Mouse (Mus musculus) neutrophil, adult 59 days (primary cell): ENCODE data around the gene Tmbim7. TPM values are rescaled to one million over a fixed set of nuclear protein-coding genes. Genes with fewer than 3 reads are reported as not detected.

Source experiments
- total RNA-seq, 2 experiments: library from RNA; stranded (reverse); gene quantifications; 1 replicate in 1 of 2; 2 replicates in 1 of 2; pipeline ENCODE4 v1.2.4; 2023

Gene Tmbim7
- not detected for total RNA-seq

DNA sequence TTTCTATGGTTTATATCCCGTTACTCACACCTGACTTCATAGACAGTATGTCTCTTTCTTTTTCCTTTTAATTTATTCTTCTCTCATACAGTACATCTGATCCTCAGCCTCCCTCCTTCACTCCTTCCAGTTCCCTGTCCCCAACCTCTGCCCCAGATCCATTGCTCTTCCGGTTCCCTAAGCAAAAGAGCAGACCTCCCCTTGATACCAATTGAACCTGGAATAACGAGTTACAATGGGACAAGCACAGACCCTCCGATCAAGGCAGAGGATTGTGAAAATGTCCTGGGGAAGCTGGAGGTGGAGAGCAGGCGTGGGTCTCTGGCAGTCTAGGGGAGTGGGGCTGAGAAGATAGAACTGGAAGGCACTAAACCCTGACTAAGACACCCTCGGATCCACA is at the start of gene Tmbim7:
TSS of gene Tmbim7 (plus strand) at position 301 of the 400 bp plus-strand sequence.

DNA sequence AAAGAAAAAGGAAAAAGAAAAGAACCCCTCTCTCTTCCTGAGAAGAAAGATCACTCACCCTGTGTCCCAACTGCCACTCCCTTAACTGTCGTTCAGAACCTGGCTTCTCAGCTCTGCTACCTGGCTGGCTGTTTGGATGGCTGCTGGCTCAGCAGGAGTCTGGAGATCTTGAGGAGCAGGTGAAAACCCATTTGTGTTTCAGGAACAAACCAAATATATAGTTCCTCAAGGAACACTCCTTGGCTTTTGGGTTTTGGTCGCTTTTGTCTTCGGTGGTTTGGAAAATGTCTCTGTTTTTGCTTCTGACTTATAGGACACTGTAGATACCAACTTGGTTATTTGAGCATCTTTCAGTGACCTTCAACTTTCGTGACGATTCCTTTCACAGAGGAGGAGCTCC is 6.1 kb downstream of the Tmbim7 start, which contains the start of gene Gatad1:
TSS of gene Gatad1 (minus strand) at position 101 of the 400 bp plus-strand sequence.

Other genes with a start within 250 kb of the Tmbim7 start
- gene Fam133b, start 107.3 kb upstream of the Tmbim7 start, total RNA-seq, result 10 to 100 TPM; 37.0 to 42.7 TPM
- gene 1700109H08Rik, start 79.6 kb upstream of the Tmbim7 start, total RNA-seq, result 1 to 10 TPM; 5.5 to 9.5 TPM
- 10 to 100 TPM; 10.2 to 13.5 TPM for gene Pex1, start 55.1 kb upstream of the Tmbim7 start, total RNA-seq
- gene Rbm48, start 54.6 kb upstream of the Tmbim7 start, total RNA-seq, result 10 to 100 TPM; 18.1 to 18.9 TPM
- 10 to 100 TPM; 52.7 to 69.3 TPM for gene Gatad1, start 6.0 kb downstream of the Tmbim7 start, total RNA-seq
- 10 to 100 TPM; 21.9 to 24.1 TPM for gene Ankib1, start 151.7 kb downstream of the Tmbim7 start, total RNA-seq
- gene Krit1, start 152.0 kb downstream of the Tmbim7 start, total RNA-seq, result 10 to 100 TPM; 34.4 to 40.3 TPM
- gene Lrrd1, start 194.0 kb downstream of the Tmbim7 start, total RNA-seq, result under 1 TPM in 1 of 2 experiments, not detected in 1; 0.11 TPM
- gene Mterf1a, start 242.8 kb downstream of the Tmbim7 start, total RNA-seq, result 1 to 10 TPM; 6.0 to 7.0 TPM